Mouse (Mus musculus) splenic B cell, adult 2 months (primary cell): Measurements from ENCODE around the gene Rcan1.

Source experiments
- DNase-seq: peaks from one replicate; pipeline ENCODE4 v3.0.0-alpha.2; 2011; ENCODE audit warnings: low read depth, low spot score
- H3K27me3 ChIP-seq: 2 replicates; pipeline ENCODE4 v1.6.1; 2012; ENCODE audit warnings: mild to moderate bottlenecking, low read length, moderate library complexity, mixed read lengths; ENCODE audit not compliant: control insufficient read depth, poor library complexity, insufficient read depth, severe bottlenecking
- H3K36me3 ChIP-seq: 2 replicates; pipeline ENCODE4 v1.6.1; 2012; ENCODE audit warnings: mild to moderate bottlenecking, low read length, moderate library complexity, mixed read lengths; ENCODE audit not compliant: control insufficient read depth, poor library complexity, insufficient read depth, severe bottlenecking

Gene Rcan1

GRCm38 (mm10) chr16:92488456-92488855, 17.8 kb upstream of the Rcan1 start:
- H3K36me3 ChIP-seq, result no peaks in the 10 kb centered on the region
- H3K27me3 ChIP-seq, result no peaks in the 10 kb centered on the region
- no peak for DNase-seq

- DNase-seq, result peak; percentile 73
- Histone ChIP-seq H3K27me3 (no peaks in the 10 kb centered on the region), H3K36me3 (no peaks in the 10 kb centered on the region)
These were observed 16.8 kb upstream of the Rcan1 start for GRCm38 (mm10) chr16:92487489-92487888.

GRCm38 (mm10) chr16:92487086-92487485, 16.4 kb upstream of the Rcan1 start:
- DNase-seq, result no peak
- Histone ChIP-seq H3K27me3 (no peaks in the 10 kb centered on the region), H3K36me3 (no peaks in the 10 kb centered on the region)

- DNase-seq, result no peak
- H3K36me3 ChIP-seq, result no peaks in the 10 kb centered on the region
- H3K27me3 ChIP-seq, result no peaks in the 10 kb centered on the region
These were observed 14.8 kb upstream of the Rcan1 start, which contains the start of gene Clic6 for GRCm38 (mm10) chr16:92485436-92485835. Clic6 (plus strand) TSS chr16:92485736.

- Histone ChIP-seq H3K27me3 (no peaks in the 10 kb centered on the region), H3K36me3 (no peaks in the 10 kb centered on the region)
- peak; percentile 48 for DNase-seq
These were observed 8.0 kb upstream of the Rcan1 start for GRCm38 (mm10) chr16:92478561-92479150.

- no peaks in the 10 kb centered on the region for H3K36me3 ChIP-seq
- H3K27me3 ChIP-seq, result no peaks in the 10 kb centered on the region
- no peak for DNase-seq
These were observed 4.6 kb upstream of the Rcan1 start for GRCm38 (mm10) chr16:92475093-92475860.

GRCm38 (mm10) chr16:92472898-92473297, 2.2 kb upstream of the Rcan1 start:
- Histone ChIP-seq H3K36me3 (no peaks in the 10 kb centered on the region), H3K27me3 (no peaks in the 10 kb centered on the region)
- no peak for DNase-seq

- H3K36me3 ChIP-seq, result no peaks in the 10 kb centered on the region
- H3K27me3 ChIP-seq, result no peaks in the 10 kb centered on the region
- DNase-seq, result no peak
These were observed 2.2 kb downstream of the Rcan1 start for GRCm38 (mm10) chr16:92468459-92468858.

- Histone ChIP-seq H3K36me3 (no peaks in the 10 kb centered on the region), H3K27me3 (no peaks in the 10 kb centered on the region)
- peak; percentile 14 for DNase-seq
These were observed 3.6 kb downstream of the Rcan1 start for GRCm38 (mm10) chr16:92467041-92467440.

- H3K36me3 ChIP-seq, result no peaks in the 10 kb centered on the region
- no peaks in the 10 kb centered on the region for H3K27me3 ChIP-seq
- DNase-seq, result peak; percentile 99
These were observed 4.8 kb downstream of the Rcan1 start for GRCm38 (mm10) chr16:92465642-92466526.

GRCm38 (mm10) chr16:92465226-92465625, 5.4 kb downstream of the Rcan1 start:
- Histone ChIP-seq H3K36me3 (no peaks in the 10 kb centered on the region), H3K27me3 (no peaks in the 10 kb centered on the region)
- no peak for DNase-seq

- Histone ChIP-seq H3K27me3 (no peaks in the 10 kb centered on the region), H3K36me3 (no peaks in the 10 kb centered on the region)
- no peak for DNase-seq
These were observed 6.2 kb downstream of the Rcan1 start for GRCm38 (mm10) chr16:92464390-92464972.

- DNase-seq, result no peak
- no peaks in the 10 kb centered on the region for H3K27me3 ChIP-seq
- H3K36me3 ChIP-seq, result no peaks in the 10 kb centered on the region
These were observed 9.3 kb downstream of the Rcan1 start for GRCm38 (mm10) chr16:92461412-92461811.

- Histone ChIP-seq H3K36me3 (no peaks in the 10 kb centered on the region), H3K27me3 (no peaks in the 10 kb centered on the region)
- DNase-seq, result peak; percentile 65
These were observed 13.1 kb downstream of the Rcan1 start for GRCm38 (mm10) chr16:92457594-92457993.
